Mouse (Mus musculus): ENCODE data around the gene Otud3. TPM values are rescaled to one million over a fixed set of nuclear protein-coding genes. Genes with fewer than 3 reads are reported as not detected.
"Not testable (repeated sequence)": the region's sequence is repeated elsewhere in the genome, so short reads cannot be mapped to it uniquely, and the experiment has no call there.

The Otud3 gene
- polyA plus RNA-seq, 1 experiment from 2014 or later: 4.2 TPM

- no peak overlapping the region for H3K27ac ChIP-seq (ENCODE audit: low read depth, low read length)
- H3K36me3 ChIP-seq (ENCODE audit: control insufficient read depth, insufficient read depth, low read length): peaks cover 1% of the 10 kb centered on the region; the same call in 1 of the 2 replicates
- under 1% methylated on average over 50 of the region's 52 CpGs for WGBS
- peak overlapping the region; percentile 84 for H3K9ac ChIP-seq (ENCODE audit: low read depth, low read length)
- H3K9me3 ChIP-seq (ENCODE audit: control insufficient read depth, low read length): no peaks in the 10 kb centered on the region
- H3K4me1 ChIP-seq (ENCODE audit: control insufficient read depth, insufficient read depth, low read length): peaks cover 8% of the 10 kb centered on the region
- H3K4me2 ChIP-seq (replicated peaks; ENCODE audit: low read depth, low read length): peak overlapping the region; percentile 91
- H3K4me3 ChIP-seq (ENCODE audit: low read length): peak overlapping the region; percentile 96
- no peaks in the 10 kb centered on the region for H3K27me3 ChIP-seq (ENCODE audit: control insufficient read depth, insufficient read depth, low read length)
- ATAC-seq (ENCODE audit: low FRiP score, low TSS enrichment): peak; percentile 53
These were observed 481 bp downstream of the Otud3 start for GRCm38 (mm10) chr4:138913141-138913787.

DNA sequence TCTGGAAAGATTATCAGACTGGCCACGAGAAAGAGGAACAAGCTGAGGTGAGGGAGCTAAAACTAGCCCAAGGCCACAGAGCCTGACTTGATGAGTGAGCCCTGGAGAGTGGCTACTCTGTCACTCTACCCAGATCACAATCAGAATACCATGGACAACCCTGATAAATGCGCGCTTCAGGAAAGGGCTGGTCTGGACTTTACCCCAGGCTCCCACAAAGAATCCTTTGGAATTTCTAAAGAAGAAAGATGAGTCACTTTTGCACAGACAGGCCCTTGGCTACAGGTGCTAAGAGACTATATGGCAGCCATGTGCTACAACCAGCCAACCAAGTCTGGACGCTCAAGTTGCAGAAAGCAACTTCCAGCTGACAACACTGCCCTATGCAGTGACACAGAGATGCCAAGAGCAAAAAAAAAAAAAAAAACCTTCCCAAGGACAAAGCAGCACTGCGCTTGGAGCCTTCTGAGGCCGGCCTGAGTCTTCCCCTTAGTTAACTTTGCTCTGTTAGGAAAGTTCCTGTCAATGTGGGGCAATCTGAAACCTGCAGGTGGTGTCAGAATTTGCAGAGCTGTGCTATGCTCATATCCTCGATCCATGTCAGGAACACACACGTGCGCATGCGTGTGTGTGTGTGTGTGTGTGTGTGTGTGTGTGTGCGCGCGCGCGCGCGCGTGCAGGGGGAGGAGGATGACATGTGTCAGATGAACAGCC is 8.0 kb downstream of the Otud3 start:
- Histone ChIP-seq H3K4me2 (replicated peaks; ENCODE audit: low read depth, low read length) (no peak overlapping the region), H3K4me3 (ENCODE audit: low read length) (no peak overlapping the region), H3K27me3 (ENCODE audit: control insufficient read depth, insufficient read depth, low read length) (no peaks in the 10 kb centered on the region), H3K27ac (ENCODE audit: low read depth, low read length) (no peak overlapping the region), H3K4me1 (ENCODE audit: control insufficient read depth, insufficient read depth, low read length) (no peaks in the 10 kb centered on the region), H3K9me3 (ENCODE audit: control insufficient read depth, low read length) (no peaks in the 10 kb centered on the region), H3K36me3 (ENCODE audit: control insufficient read depth, insufficient read depth, low read length) (peaks cover 55% of the 10 kb centered on the region), H3K9ac (ENCODE audit: low read depth, low read length) (no peak overlapping the region)
- ATAC-seq (ENCODE audit: low FRiP score, low TSS enrichment): no peak
- 98% methylated on average over 18 of the region's 18 CpGs for WGBS

DNA sequence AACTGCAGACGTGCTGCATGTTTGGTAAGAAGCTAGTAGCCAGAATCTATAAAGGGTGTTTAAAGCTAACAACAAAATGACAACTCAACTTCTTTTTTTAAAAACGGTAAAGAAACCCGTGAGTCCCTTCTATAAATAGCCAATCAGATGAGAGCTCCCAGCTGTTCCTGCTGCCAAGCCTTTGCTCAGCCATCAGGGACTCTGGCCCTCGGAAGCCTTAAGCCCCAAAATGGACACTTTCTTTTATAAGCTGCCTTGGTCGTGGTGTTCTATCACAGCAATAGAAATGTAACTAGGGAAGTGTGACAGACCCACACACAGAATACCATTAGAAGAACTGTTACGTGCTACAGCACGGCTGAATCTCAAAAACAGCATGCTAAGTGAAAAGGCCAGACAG is 14.4 kb downstream of the Otud3 start:
- no peak for ATAC-seq (ENCODE audit: low FRiP score, low TSS enrichment)
- Histone ChIP-seq H3K4me1 (ENCODE audit: control insufficient read depth, insufficient read depth, low read length) (no peaks in the 10 kb centered on the region), H3K27ac (ENCODE audit: low read depth, low read length) (no peak overlapping the region), H3K36me3 (ENCODE audit: control insufficient read depth, insufficient read depth, low read length) (peaks cover 66% of the 10 kb centered on the region), H3K9ac (ENCODE audit: low read depth, low read length) (no peak overlapping the region), H3K27me3 (ENCODE audit: control insufficient read depth, insufficient read depth, low read length) (no peaks in the 10 kb centered on the region), H3K9me3 (ENCODE audit: control insufficient read depth, low read length) (no peaks in the 10 kb centered on the region), H3K4me3 (ENCODE audit: low read length) (no peak overlapping the region), H3K4me2 (replicated peaks; ENCODE audit: low read depth, low read length) (no peak overlapping the region)
- 74% methylated on average over 7 of the region's 7 CpGs for WGBS

DNA sequence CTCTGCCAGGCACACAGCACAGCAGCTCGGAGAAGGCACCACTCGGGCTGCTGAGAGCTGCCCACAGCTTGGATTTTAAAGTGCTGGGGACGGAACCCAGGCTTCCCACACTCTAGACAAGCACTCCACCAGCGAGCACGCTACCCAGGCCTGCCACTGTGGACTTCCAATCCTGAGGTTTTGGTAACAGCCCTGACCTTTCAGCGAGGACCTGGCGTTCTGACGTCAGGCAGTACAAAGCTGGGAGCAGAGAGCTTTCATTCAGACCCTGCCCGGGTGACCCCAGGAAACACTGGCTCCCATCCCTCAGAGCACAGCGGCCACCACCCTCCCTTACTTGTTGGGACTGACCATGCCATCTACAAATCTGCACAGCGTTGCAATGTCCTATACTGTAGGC is 20.0 kb downstream of the Otud3 start:
- not testable (repeated sequence) for ATAC-seq (ENCODE audit: low FRiP score, low TSS enrichment); H3K27me3 ChIP-seq (ENCODE audit: control insufficient read depth, insufficient read depth, low read length); H3K4me1 ChIP-seq (ENCODE audit: control insufficient read depth, insufficient read depth, low read length); H3K4me2 ChIP-seq (replicated peaks; ENCODE audit: low read depth, low read length); H3K27ac ChIP-seq (ENCODE audit: low read depth, low read length); H3K4me3 ChIP-seq (ENCODE audit: low read length); H3K9ac ChIP-seq (ENCODE audit: low read depth, low read length); H3K9me3 ChIP-seq (ENCODE audit: control insufficient read depth, low read length)
- WGBS: 88% methylated on average over 11 of the region's 11 CpGs
- peaks cover 50% of the 10 kb centered on the region for H3K36me3 ChIP-seq (ENCODE audit: control insufficient read depth, insufficient read depth, low read length)

GRCm38 (mm10) chr4:138892655-138893054 is 21.1 kb downstream of the Otud3 start:
- Histone ChIP-seq H3K9ac (ENCODE audit: low read depth, low read length) (no peak overlapping the region), H3K27me3 (ENCODE audit: control insufficient read depth, insufficient read depth, low read length) (no peaks in the 10 kb centered on the region), H3K4me2 (replicated peaks; ENCODE audit: low read depth, low read length) (no peak overlapping the region), H3K9me3 (ENCODE audit: control insufficient read depth, low read length) (no peaks in the 10 kb centered on the region), H3K36me3 (ENCODE audit: control insufficient read depth, insufficient read depth, low read length) (peaks cover 39% of the 10 kb centered on the region), H3K4me3 (ENCODE audit: low read length) (no peak overlapping the region), H3K27ac (ENCODE audit: low read depth, low read length) (no peak overlapping the region), H3K4me1 (ENCODE audit: control insufficient read depth, insufficient read depth, low read length) (no peaks in the 10 kb centered on the region)
- no peak for ATAC-seq (ENCODE audit: low FRiP score, low TSS enrichment)
- 64% methylated on average over 6 of the region's 6 CpGs for WGBS

DNA sequence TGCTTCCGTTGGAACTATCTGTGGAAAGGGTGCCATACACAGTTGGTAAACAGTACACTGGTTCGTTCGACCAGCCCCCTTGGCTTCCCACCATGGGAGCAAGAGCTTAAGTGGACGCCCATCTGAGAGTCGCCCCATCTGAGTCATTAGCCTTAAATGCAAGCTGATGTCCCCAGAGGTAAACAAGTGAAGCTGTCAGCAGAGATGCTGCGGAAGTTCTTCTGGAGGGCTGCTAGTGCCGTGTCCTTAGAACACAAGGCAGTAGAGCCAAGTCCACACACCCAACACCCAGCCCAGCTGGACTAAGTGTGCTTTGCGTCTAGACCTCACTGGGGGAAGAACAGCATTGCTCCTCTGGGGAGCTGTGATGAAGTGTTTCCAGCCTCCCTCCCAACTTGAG is 24.1 kb downstream of the Otud3 start:
- H3K4me2 ChIP-seq (replicated peaks; ENCODE audit: low read depth, low read length): no peak overlapping the region
- H3K36me3 ChIP-seq (ENCODE audit: control insufficient read depth, insufficient read depth, low read length): peaks cover 16% of the 10 kb centered on the region
- no peaks in the 10 kb centered on the region for H3K27me3 ChIP-seq (ENCODE audit: control insufficient read depth, insufficient read depth, low read length)
- no peak overlapping the region for H3K4me3 ChIP-seq (ENCODE audit: low read length)
- no peak for ATAC-seq (ENCODE audit: low FRiP score, low TSS enrichment)
- H3K27ac ChIP-seq (ENCODE audit: low read depth, low read length): no peak overlapping the region
- H3K4me1 ChIP-seq (ENCODE audit: control insufficient read depth, insufficient read depth, low read length): no peaks in the 10 kb centered on the region
- H3K9ac ChIP-seq (ENCODE audit: low read depth, low read length): no peak overlapping the region
- H3K9me3 ChIP-seq (ENCODE audit: control insufficient read depth, low read length): no peaks in the 10 kb centered on the region
- WGBS: 80% methylated on average over 8 of the region's 8 CpGs

- no peak overlapping the region for H3K4me2 ChIP-seq (replicated peaks; ENCODE audit: low read depth, low read length)
- H3K9me3 ChIP-seq (ENCODE audit: control insufficient read depth, low read length): no peaks in the 10 kb centered on the region
- no peak overlapping the region for H3K27ac ChIP-seq (ENCODE audit: low read depth, low read length)
- WGBS: 64% methylated on average over 7 of the region's 7 CpGs
- ATAC-seq (ENCODE audit: low FRiP score, low TSS enrichment): no peak
- peaks cover 11% of the 10 kb centered on the region; the same call in 1 of the 2 replicates for H3K36me3 ChIP-seq (ENCODE audit: control insufficient read depth, insufficient read depth, low read length)
- H3K9ac ChIP-seq (ENCODE audit: low read depth, low read length): no peak overlapping the region
- no peak overlapping the region for H3K4me3 ChIP-seq (ENCODE audit: low read length)
- H3K27me3 ChIP-seq (ENCODE audit: control insufficient read depth, insufficient read depth, low read length): no peaks in the 10 kb centered on the region
- no peaks in the 10 kb centered on the region for H3K4me1 ChIP-seq (ENCODE audit: control insufficient read depth, insufficient read depth, low read length)
These were observed 24.6 kb downstream of the Otud3 start for GRCm38 (mm10) chr4:138889165-138889564.

GRCm38 (mm10) chr4:138884261-138884660 is 29.5 kb downstream of the Otud3 start:
- H3K27ac ChIP-seq (ENCODE audit: low read depth, low read length): no peak overlapping the region
- peaks cover 2% of the 10 kb centered on the region; the same call in 1 of the 2 replicates for H3K4me1 ChIP-seq (ENCODE audit: control insufficient read depth, insufficient read depth, low read length)
- H3K9ac ChIP-seq (ENCODE audit: low read depth, low read length): no peak overlapping the region
- no peaks in the 10 kb centered on the region for H3K9me3 ChIP-seq (ENCODE audit: control insufficient read depth, low read length)
- 0 out of 2 replicates have a peak, but pooled peaks have one; percentile 43 for ATAC-seq (ENCODE audit: low FRiP score, low TSS enrichment)
- H3K4me3 ChIP-seq (ENCODE audit: low read length): no peak overlapping the region
- no peaks in the 10 kb centered on the region for H3K36me3 ChIP-seq (ENCODE audit: control insufficient read depth, insufficient read depth, low read length)
- no peak overlapping the region for H3K4me2 ChIP-seq (replicated peaks; ENCODE audit: low read depth, low read length)
- 18% methylated on average over 6 of the region's 6 CpGs for WGBS
- no peaks in the 10 kb centered on the region for H3K27me3 ChIP-seq (ENCODE audit: control insufficient read depth, insufficient read depth, low read length)

DNA sequence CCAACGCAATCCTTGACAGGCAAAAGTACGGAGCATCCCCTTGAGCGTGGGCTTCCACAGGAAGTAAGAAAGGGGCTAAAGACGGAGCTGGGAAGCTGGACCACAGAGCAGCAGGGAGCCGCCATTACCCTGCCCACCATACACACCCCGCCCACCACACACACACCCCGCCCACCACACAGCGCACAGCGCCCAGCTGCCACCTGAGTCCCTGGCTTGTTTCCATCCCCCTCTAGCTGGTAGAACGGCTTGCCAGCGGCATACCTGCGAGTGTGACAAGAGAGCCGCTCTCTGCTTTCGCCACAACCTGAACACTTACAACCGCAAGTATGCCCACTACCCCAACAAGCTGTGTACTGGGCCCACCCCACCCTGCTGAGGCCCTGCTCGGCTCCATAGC is 31.6 kb downstream of the Otud3 start:
- Histone ChIP-seq H3K9me3 (ENCODE audit: control insufficient read depth, low read length) (no peaks in the 10 kb centered on the region), H3K4me3 (ENCODE audit: low read length) (no peak overlapping the region), H3K27ac (ENCODE audit: low read depth, low read length) (no peak overlapping the region), H3K9ac (ENCODE audit: low read depth, low read length) (0 out of 2 replicates have a peak overlapping the region, but pooled peaks have one; percentile 2), H3K4me2 (replicated peaks; ENCODE audit: low read depth, low read length) (peak overlapping the region; percentile 38), H3K4me1 (ENCODE audit: control insufficient read depth, insufficient read depth, low read length) (peaks cover 9% of the 10 kb centered on the region; the same call in 1 of the 2 replicates), H3K27me3 (ENCODE audit: control insufficient read depth, insufficient read depth, low read length) (no peaks in the 10 kb centered on the region), H3K36me3 (ENCODE audit: control insufficient read depth, insufficient read depth, low read length) (no peaks in the 10 kb centered on the region)
- 15% methylated on average over 15 of the region's 16 CpGs for WGBS
- ATAC-seq (ENCODE audit: low FRiP score, low TSS enrichment): no peak
